Mouse (Mus musculus) heart, embryonic 16.5 days (tissue): ENCODE measurements around the gene Slc22a14. TPM values are rescaled to one million over a fixed set of nuclear protein-coding genes. Genes with fewer than 3 reads are reported as not detected.

Experiments used
- ATAC-seq: fragments of 200-750 bp; cut with Nextera tagmentation; replicated peaks from 2 replicates; pipeline ENCODE4 v1.8.0; 2017; ENCODE audit warnings: moderate number of reproducible peaks; ENCODE audit not compliant: insufficient read depth, low FRiP score; ENCODE audit errors: extremely low read depth
- H3K27ac ChIP-seq: fragments of 300-500 bp; sonication (generic); 2 replicates; pipeline ENCODE4 v1.5.1; 2014; ENCODE audit warnings: mild to moderate bottlenecking, low read length, control low read depth, moderate library complexity
- H3K27me3 ChIP-seq: fragments of 300-500 bp; sonication (generic); 2 replicates; pipeline ENCODE4 v1.6.1; 2014; ENCODE audit warnings: low read length, mixed read lengths; ENCODE audit not compliant: control insufficient read depth, insufficient read depth
- H3K36me3 ChIP-seq: fragments of 300-500 bp; sonication (generic); 2 replicates; pipeline ENCODE4 v1.6.1; 2014; ENCODE audit not compliant: control insufficient read depth, insufficient read depth
- H3K4me1 ChIP-seq: fragments of 300-500 bp; sonication (generic); 2 replicates; pipeline ENCODE4 v1.6.1; 2014; ENCODE audit warnings: low read length, mixed read lengths; ENCODE audit not compliant: control insufficient read depth, insufficient read depth
- H3K4me2 ChIP-seq: fragments of 300-500 bp; sonication (generic); 2 replicates; pipeline ENCODE4 v1.6.1; 2014; ENCODE audit warnings: low read depth, mild to moderate bottlenecking, control low read depth, low read length
- H3K4me3 ChIP-seq: fragments of 300-500 bp; sonication (generic); 2 replicates; pipeline ENCODE4 v1.5.1; 2014; ENCODE audit warnings: mild to moderate bottlenecking, control low read depth, low read length
- H3K9ac ChIP-seq: fragments of 300-500 bp; sonication (generic); 2 replicates; pipeline ENCODE4 v1.6.1; 2014; ENCODE audit warnings: low read length, control low read depth
- H3K9me3 ChIP-seq: fragments of 300-500 bp; sonication (generic); replicated peaks from 2 replicates; pipeline ENCODE4 v1.6.1; 2016; ENCODE audit warnings: low read length; ENCODE audit not compliant: control insufficient read depth
- WGBS: fragments of 180-500 bp; shearing (Covaris S2); extraction: QIAGEN DNeasy Blood & Tissue Kit; methylation state at CpG from one replicate; pipeline ENCODE4 v1.1.7; 2014; 5-methylcytosine and 5-hydroxymethylcytosine counted together
- polyA plus RNA-seq: library from polyadenylated mRNA; unstranded; fragments of >200 nt; fragmentation: Nextera tagmentation; extraction: Ambion mirVana; gene quantifications from 2 replicates; pipeline ENCODE4 v1.2.1, GENCODE M21; 2015

The Slc22a14 gene
- polyA plus RNA-seq = 0.20 TPM in 1 of 2 replicates, not detected in the other

DNA sequence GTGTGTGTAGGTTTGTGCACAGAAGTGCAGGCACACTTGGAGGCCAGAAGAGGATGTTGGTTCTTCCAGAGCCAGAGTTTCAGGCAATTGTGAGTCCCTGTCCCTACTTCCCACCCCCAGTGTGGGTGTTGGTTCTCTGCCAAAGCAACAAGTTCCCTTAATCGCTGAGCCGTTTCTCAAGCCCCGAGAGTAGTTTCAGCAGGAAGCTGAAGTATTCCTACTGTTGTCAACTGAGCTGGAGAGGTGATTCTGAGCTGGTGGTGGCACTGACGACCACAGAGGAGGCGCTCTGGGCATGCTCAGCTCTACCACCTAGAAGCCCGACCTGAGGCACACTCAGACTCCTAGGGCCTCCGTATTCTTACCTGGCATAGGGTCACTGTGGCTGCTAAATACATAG, at the start of gene Slc22a14:
Gene Slc22a14 (minus strand): TSS at position 270 of the 400 bp plus-strand sequence.
- Histone ChIP-seq H3K9me3 (no peaks in the 10 kb centered on the region), H3K9ac (no peak within 1 kb of the TSS), H3K27me3 (no peaks in the 10 kb centered on the region), H3K4me1 (peaks cover 10% of the 10 kb centered on the region), H3K4me2 (no peak within 1 kb of the TSS), H3K4me3 (no peak within 1 kb of the TSS), H3K27ac (no peak within 1 kb of the TSS), H3K36me3 (no peaks in the 10 kb centered on the region)
- WGBS = 43% methylated on average over 7 of the region's 7 CpGs
- ATAC-seq = no peak

DNA sequence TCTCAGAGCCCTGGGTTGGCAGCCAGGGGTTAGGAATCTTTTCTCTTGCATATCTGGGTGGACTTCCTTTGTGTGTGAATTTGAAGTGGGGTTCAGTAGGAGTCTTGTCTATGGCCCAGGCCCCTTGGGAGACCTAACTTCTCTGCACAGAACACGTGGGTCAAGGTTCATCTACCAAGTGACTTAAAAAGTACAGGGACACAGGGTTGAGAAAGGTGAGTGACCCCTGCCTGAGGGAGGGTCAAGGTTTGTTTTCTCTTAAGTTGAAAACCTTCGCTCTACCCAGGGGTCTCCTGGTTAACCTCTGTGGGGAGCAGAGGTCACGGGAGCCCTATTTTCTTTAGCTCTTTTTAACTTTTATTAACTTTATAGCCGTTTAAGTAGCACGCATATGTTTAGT, 44.5 kb upstream of the Slc22a14 start:
- Histone ChIP-seq H3K9ac (no peak overlapping the region), H3K4me3 (no peak overlapping the region), H3K4me1 (peaks cover 13% of the 10 kb centered on the region), H3K9me3 (peaks cover 25% of the 10 kb centered on the region), H3K36me3 (peaks cover 21% of the 10 kb centered on the region), H3K4me2 (no peak overlapping the region), H3K27ac (peak overlapping the region; percentile 76; the same call in 1 of the 2 replicates), H3K27me3 (no peaks in the 10 kb centered on the region)
- 84% methylated on average over 5 of the region's 5 CpGs for WGBS
- no peak for ATAC-seq

DNA sequence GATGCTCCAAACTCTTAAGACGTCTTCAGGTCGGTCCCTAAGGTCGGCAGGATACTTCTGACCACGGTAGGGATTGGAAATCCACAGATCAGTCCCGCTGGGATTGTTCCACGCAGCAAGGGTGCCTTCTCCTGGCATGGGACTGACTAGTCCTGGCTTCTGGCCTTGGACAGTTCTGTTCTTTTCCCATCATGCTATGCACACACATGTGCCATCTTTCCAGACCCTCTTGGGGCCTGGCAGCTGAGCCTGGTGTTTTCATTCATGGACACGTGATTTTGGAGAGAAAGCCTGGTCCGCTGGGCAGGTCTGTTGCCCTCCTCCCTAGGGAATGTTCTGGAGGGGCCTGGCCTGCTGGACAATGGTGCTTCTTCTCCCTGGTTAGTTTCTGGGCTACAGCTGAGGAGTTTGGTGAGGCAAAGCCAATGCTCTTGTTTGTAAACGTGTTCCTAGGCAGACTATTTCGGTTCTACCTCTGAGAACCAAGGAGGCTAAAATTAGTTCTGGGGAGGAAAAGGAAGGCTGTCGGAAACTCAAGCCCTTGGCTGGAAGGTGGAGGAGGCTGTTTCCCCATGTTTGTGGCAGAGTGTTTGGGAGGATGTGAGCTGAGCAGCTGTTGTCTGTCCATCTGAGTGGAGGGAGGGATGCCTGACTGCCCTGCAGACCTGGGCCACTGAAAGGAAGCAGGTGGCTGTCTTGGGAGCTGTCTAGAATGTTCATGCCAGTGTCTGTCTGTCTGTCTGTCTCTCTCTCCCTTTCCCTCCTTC, 43.7 kb upstream of the Slc22a14 start:
- Histone ChIP-seq H3K4me3 (no peak overlapping the region), H3K4me2 (peak overlapping the region; percentile 15; the same call in 1 of the 2 replicates), H3K9me3 (peaks cover 25% of the 10 kb centered on the region), H3K9ac (peak overlapping the region; percentile 34; the same call in 1 of the 2 replicates), H3K27ac (peak overlapping the region; percentile 76), H3K36me3 (peaks cover 21% of the 10 kb centered on the region), H3K27me3 (no peaks in the 10 kb centered on the region), H3K4me1 (peaks cover 14% of the 10 kb centered on the region)
- WGBS = 56% methylated on average over 11 of the region's 11 CpGs
- ATAC-seq = no peak

DNA sequence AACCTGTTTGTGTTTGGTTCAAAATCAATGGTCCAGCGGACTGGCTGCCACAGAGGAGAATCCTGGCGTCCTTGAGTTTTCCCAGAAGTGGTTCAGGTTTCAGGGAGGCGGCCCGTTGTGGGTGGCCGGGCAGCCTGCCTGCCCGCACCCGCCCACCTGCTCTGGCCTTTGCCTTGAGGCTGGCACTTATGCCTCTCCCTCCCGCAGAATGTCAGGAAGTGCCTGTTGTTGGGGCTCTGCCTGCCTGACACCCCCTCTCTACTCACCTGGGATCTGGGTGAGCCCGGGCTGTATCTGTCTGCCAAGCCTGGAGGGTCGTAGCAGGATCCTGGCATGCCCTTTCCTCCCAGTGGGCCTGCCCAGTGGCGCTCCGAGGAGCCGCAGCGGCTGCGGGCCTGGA, 42.5 kb upstream of the Slc22a14 start:
- WGBS = 70% methylated on average over 15 of the region's 15 CpGs
- no peak overlapping the region for H3K4me3 ChIP-seq
- H3K27ac ChIP-seq = no peak overlapping the region
- H3K9me3 ChIP-seq = peaks cover 18% of the 10 kb centered on the region
- H3K27me3 ChIP-seq = no peaks in the 10 kb centered on the region
- peaks cover 17% of the 10 kb centered on the region for H3K36me3 ChIP-seq
- no peak overlapping the region for H3K4me2 ChIP-seq
- peaks cover 18% of the 10 kb centered on the region for H3K4me1 ChIP-seq
- H3K9ac ChIP-seq = 0 out of 2 replicates have a peak overlapping the region, but pooled peaks have one; percentile 26
- ATAC-seq = no peak

DNA sequence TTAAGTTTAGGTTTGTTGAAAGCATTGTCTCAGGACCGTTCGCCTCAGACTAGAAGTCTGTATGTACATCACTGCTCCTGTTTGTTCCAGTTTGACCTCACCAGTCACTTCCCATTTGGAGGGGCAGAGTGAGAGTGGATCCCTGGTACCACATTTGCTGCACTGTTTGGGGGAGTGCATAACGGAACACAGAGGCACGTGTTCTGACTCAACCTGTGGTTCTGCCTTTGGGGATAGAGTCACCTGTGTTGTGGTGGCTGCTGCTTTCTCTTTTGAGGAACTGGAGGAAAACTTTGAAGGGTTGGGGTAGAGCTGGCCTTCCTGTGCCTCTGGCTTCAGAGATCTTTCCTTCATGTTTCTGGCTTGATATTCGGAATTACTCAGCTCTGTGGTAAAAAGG, 38.7 kb upstream of the Slc22a14 start:
- WGBS = 73% methylated on average over 5 of the region's 5 CpGs
- ATAC-seq = no peak
- Histone ChIP-seq H3K4me3 (peak overlapping the region; percentile 87), H3K4me1 (peaks cover 16% of the 10 kb centered on the region), H3K9me3 (no peaks in the 10 kb centered on the region), H3K4me2 (peak overlapping the region; percentile 81), H3K27me3 (no peaks in the 10 kb centered on the region), H3K27ac (no peak overlapping the region), H3K36me3 (no peaks in the 10 kb centered on the region), H3K9ac (peak overlapping the region; percentile 98; the same call in 1 of the 2 replicates)

DNA sequence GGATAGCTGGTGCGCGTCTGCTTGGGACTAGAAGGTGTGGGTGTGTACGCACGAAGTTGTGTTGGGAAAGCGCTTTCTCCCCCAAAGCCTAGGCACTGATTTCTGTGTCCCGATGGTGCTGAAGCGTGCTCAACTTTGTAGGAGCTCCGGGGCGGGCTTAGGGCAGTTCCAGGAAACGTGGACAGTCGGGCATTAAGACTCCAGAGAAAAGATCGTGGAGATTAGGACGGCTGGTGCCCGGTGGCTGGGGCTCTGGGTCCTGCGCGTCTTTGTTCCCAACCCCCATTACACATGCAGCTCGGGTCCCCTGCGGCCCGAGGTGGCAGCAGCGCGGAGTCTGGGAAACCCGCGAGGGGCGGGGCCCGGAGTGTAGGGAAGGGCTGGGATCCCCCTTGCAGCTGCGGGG, 37.9 kb upstream of the Slc22a14 start:
- ATAC-seq = no peak
- H3K27ac ChIP-seq = peak overlapping the region; percentile 98; the same call in 1 of the 2 replicates
- H3K4me1 ChIP-seq = peaks cover 10% of the 10 kb centered on the region
- no peaks in the 10 kb centered on the region for H3K27me3 ChIP-seq
- peak overlapping the region; percentile 81 for H3K4me2 ChIP-seq
- H3K9me3 ChIP-seq = no peaks in the 10 kb centered on the region
- H3K4me3 ChIP-seq = peak overlapping the region; percentile 87
- WGBS = under 1% methylated on average over 26 of the region's 26 CpGs
- H3K9ac ChIP-seq = peak overlapping the region; percentile 98
- no peaks in the 10 kb centered on the region for H3K36me3 ChIP-seq

DNA sequence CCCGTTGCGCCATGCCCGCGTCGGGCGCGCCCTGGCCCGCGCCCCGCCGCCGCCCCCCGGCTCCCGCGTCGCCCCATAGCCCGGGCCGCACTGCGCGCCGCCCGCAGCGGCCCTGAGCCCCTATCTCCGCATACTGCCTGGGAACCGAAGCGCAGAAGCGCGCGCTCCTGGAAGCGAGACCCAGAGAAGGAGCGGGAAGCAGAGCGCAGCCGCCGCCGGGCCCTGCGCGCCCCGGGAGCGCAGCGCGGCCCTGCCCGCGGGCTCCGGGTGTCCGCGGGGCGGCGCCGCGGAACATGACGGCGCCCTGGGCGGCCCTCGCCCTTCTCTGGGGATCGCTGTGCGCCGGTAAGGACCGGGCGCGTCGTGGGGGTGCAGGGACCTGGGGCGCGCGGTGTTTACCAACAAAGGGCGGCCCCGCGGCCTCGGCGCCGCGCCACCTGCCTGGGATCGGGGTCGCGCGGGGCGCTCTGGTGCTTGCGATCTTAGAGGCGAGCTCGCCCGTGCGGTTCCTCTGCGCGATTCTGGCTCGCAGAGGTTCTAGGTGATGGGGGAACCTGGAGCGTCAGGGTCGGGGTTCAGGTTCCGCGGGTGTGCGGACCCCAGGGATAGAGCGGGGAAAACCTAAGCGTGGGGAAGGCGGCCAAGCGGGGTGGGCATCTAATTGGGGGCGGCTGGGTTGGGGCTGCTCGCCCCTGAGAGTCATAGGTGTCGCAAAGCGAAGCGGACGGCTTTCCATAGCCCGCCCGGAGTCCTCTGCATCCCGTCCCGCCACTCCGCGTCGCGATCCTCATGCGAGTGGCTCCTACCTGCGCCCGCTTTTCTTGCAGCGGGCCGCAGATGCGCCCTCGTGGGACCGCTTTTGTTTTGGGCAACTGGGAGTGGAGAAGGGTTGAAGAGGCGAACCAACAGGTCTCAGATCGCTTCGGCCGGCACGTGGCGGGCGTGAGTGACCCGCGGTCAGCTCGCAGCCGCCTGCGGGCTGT, 37.2 kb upstream of the Slc22a14 start:
- peak; percentile 35; the same call in 1 of the 2 replicates for ATAC-seq
- peak overlapping the region; percentile 98 for H3K27ac ChIP-seq
- no peaks in the 10 kb centered on the region for H3K9me3 ChIP-seq
- no peaks in the 10 kb centered on the region for H3K36me3 ChIP-seq
- peak overlapping the region; percentile 87 for H3K4me3 ChIP-seq
- H3K9ac ChIP-seq = peak overlapping the region; percentile 98
- H3K4me2 ChIP-seq = peak overlapping the region; percentile 81
- WGBS = under 1% methylated on average over 121 of the region's 127 CpGs
- H3K4me1 ChIP-seq = peaks cover 10% of the 10 kb centered on the region
- no peaks in the 10 kb centered on the region for H3K27me3 ChIP-seq

DNA sequence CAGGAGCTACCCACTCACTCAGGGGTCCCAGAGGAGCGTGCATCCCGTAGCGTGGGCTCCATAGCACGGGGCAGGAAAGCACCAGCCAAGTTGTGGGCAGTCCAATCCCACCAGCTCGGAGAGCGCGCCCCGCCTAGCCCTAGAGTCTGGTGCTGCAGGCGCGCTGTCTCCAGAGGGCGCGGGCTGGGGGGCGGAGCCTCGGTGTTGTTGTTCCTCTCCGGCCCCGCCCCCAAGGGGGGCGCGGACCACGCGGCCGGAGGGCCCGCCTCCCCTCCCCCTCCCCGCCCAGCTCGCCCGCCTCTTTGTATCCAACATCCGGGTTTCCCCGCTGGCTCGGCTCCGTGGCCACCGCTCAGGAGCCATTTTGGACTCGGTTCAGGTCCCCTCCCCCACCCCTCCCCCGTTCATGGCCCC, 36.5 kb upstream of the Slc22a14 start, which contains the start of gene Acvr2b:
Gene Acvr2b (plus strand): TSS at position 318 of the 414 bp plus-strand sequence.
- Histone ChIP-seq H3K9ac (peak within 1 kb of the TSS; percentile 98), H3K4me3 (peak within 1 kb of the TSS; percentile 87), H3K4me2 (peak within 1 kb of the TSS; percentile 81), H3K36me3 (no peaks in the 10 kb centered on the region), H3K27ac (peak within 1 kb of the TSS; percentile 98), H3K9me3 (no peaks in the 10 kb centered on the region), H3K27me3 (no peaks in the 10 kb centered on the region), H3K4me1 (peaks cover 10% of the 10 kb centered on the region)
- ATAC-seq = peak; percentile 95
- 0% methylated on average over 26 of the region's 32 CpGs for WGBS
